In genomic region chr15:78892440-78892839, GRCm38 (mm10) we compare ENCODE assay signal across 23 mouse cellular contexts. TPM values are rescaled to one million over a fixed set of nuclear protein-coding genes. Genes with fewer than 3 reads are reported as not detected.
DNase-seq lines count a peak whose midpoint lies in the region; ATAC-seq and TF ChIP-seq lines count a peak whose summit lies in the region.
"Had no signal": no experiment of that assay in that cellular context is flagged by ENCODE, and none has a peak within 500 bp of the region (broad histone marks: within the 10 kb centered on the region; RNA-seq: fewer than 3 reads in every experiment).

No protein-coding gene starts in this region.

- DNase-seq in heart, adult 9 months (ENCODE audit: low spot score in 2 of 2): no peak
- DNase-seq in kidney, postnatal 0 days (ENCODE audit: low spot score): no peak
- DNase-seq in kidney, adult 9 months: no peak
- peak; percentile 68 for DNase-seq in MN1 (ENCODE audit: low spot score)
- no peak for DNase-seq in thymus, postnatal 10 days (ENCODE audit: low spot score in 2 of 2)
- DNase-seq in layer of hippocampus, adult 9-11 months: no peak
- DNase-seq: adrenal gland, adult 8-10 months; cerebellum, adult 9-10 months; kidney, postnatal 36 days; left cerebral cortex, postnatal 4 days; right cerebral cortex, postnatal 14 days; spleen, adult 18-20 months; thymus, adult 18-20 months had no signal

- H3K4me3 ChIP-seq in heart, embryonic 16.5 days (ENCODE audit: low read length): no peak overlapping the region
- H3K4me3 ChIP-seq in kidney, postnatal 0 days (replicated peaks; ENCODE audit: low read depth, low read length): no peak overlapping the region
- H3K4me3 ChIP-seq in embryonic facial prominence, embryonic 12.5 days: no peak overlapping the region
- H3K4me3 ChIP-seq: embryonic facial prominence, embryonic 15.5 days; left cerebral cortex, adult 2 months; neural tube, embryonic 15.5 days had no signal

- no peak for ATAC-seq in heart, embryonic 16.5 days (replicated peaks; ENCODE audit: extremely low read depth, insufficient read depth, low FRiP score)
- 0 out of 2 replicates have a peak, but pooled peaks have one; percentile 10 for ATAC-seq in kidney, postnatal 0 days (replicated peaks; ENCODE audit: low FRiP score, low read depth)
- no peak for ATAC-seq in embryonic facial prominence, embryonic 12.5 days (ENCODE audit: insufficient number of reproducible peaks, insufficient read depth, low FRiP score, low TSS enrichment)
- ATAC-seq: forebrain, embryonic 16.5 days; inflammation-experienced regulatory T-cells, adult 6 months; midbrain, embryonic 16.5 days; Patski had no signal

- no peaks in the 10 kb centered on the region for H3K27me3 ChIP-seq in heart, embryonic 16.5 days (ENCODE audit: control insufficient read depth, insufficient read depth, low read length)
- H3K27me3 ChIP-seq in kidney, postnatal 0 days (ENCODE audit: insufficient read depth, low read length): no peaks in the 10 kb centered on the region
- H3K27me3 ChIP-seq in embryonic facial prominence, embryonic 12.5 days: no peaks in the 10 kb centered on the region
- H3K27me3 ChIP-seq: embryonic facial prominence, embryonic 15.5 days; megakaryocyte, embryonic 14.5 days; neural tube, embryonic 15.5 days; Patski had no signal

- TF ChIP-seq CTCF in kidney, postnatal 0 days (IDR thresholded peaks at IDR 0.05; ENCODE audit: low read depth): no peak

- H3K4me2 ChIP-seq in heart, embryonic 16.5 days (ENCODE audit: low read depth, low read length): no peak overlapping the region
- H3K4me2 ChIP-seq in kidney, postnatal 0 days (ENCODE audit: low read length): no peak overlapping the region
- no peak overlapping the region for H3K4me2 ChIP-seq in embryonic facial prominence, embryonic 12.5 days (replicated peaks)
- H3K4me2 ChIP-seq: embryonic facial prominence, embryonic 15.5 days; neural tube, embryonic 15.5 days had no signal

- 49% methylated on average over 7 of the region's 7 CpGs for WGBS in heart, embryonic 16.5 days
- WGBS in kidney, postnatal 0 days: 36% methylated on average over 7 of the region's 7 CpGs
- 56% methylated on average over 7 of the region's 7 CpGs for WGBS in embryonic facial prominence, embryonic 12.5 days

- H3K36me3 ChIP-seq in heart, embryonic 16.5 days (ENCODE audit: control insufficient read depth, insufficient read depth): peaks cover 22% of the 10 kb centered on the region
- peaks cover 43% of the 10 kb centered on the region for H3K36me3 ChIP-seq in kidney, postnatal 0 days (ENCODE audit: insufficient read depth, low read length)
- H3K36me3 ChIP-seq in embryonic facial prominence, embryonic 12.5 days: peaks cover 69% of the 10 kb centered on the region

- no peak overlapping the region for H3K27ac ChIP-seq in heart, embryonic 16.5 days (ENCODE audit: low read length)
- H3K27ac ChIP-seq in kidney, postnatal 0 days: no peak overlapping the region
- H3K27ac ChIP-seq in embryonic facial prominence, embryonic 12.5 days: no peak overlapping the region
- H3K27ac ChIP-seq: embryonic facial prominence, embryonic 15.5 days; left cerebral cortex, adult 2 months; neural tube, embryonic 15.5 days had no signal

- H3K9me3 ChIP-seq in heart, embryonic 16.5 days (replicated peaks; ENCODE audit: control insufficient read depth, low read length): no peaks in the 10 kb centered on the region
- H3K9me3 ChIP-seq in kidney, postnatal 0 days (replicated peaks; ENCODE audit: low read length): no peaks in the 10 kb centered on the region
- no peaks in the 10 kb centered on the region for H3K9me3 ChIP-seq in embryonic facial prominence, embryonic 12.5 days
- H3K9me3 ChIP-seq: embryonic facial prominence, embryonic 15.5 days; megakaryocyte, embryonic 14.5 days; neural tube, embryonic 15.5 days had no signal

- peaks cover 38% of the 10 kb centered on the region for H3K4me1 ChIP-seq in heart, embryonic 16.5 days (ENCODE audit: control insufficient read depth, insufficient read depth, low read length)
- H3K4me1 ChIP-seq in kidney, postnatal 0 days (replicated peaks; ENCODE audit: insufficient read depth, low read length): peaks cover 14% of the 10 kb centered on the region
- H3K4me1 ChIP-seq in embryonic facial prominence, embryonic 12.5 days: peaks cover 26% of the 10 kb centered on the region; the same call in 1 of the 2 replicates

- peak overlapping the region; percentile 3; the same call in 1 of the 2 replicates for H3K9ac ChIP-seq in heart, embryonic 16.5 days (ENCODE audit: low read length)
- no peak overlapping the region for H3K9ac ChIP-seq in kidney, postnatal 0 days (ENCODE audit: low read depth, low read length)
- H3K9ac ChIP-seq in embryonic facial prominence, embryonic 12.5 days: peak overlapping the region; percentile 4; the same call in 1 of the 2 replicates
- H3K9ac ChIP-seq: embryonic facial prominence, embryonic 15.5 days; neural tube, embryonic 15.5 days had no signal

RNA-seq across cellular contexts. Expression of gene Gm49510, which starts 7.0 kb away (rescaled TPM):
- polyA plus RNA-seq in heart, embryonic 16.5 days (2015; fragmentation: Nextera tagmentation; extraction: Ambion mirVana): 0.20 and 0.41 TPM in 2 replicates
- polyA plus RNA-seq in kidney, postnatal 0 days (2015; fragmentation: Nextera tagmentation; extraction: Ambion mirVana): 0.30 TPM in 1 of 2 replicates, not detected in the other
- 0.29 and 1.4 TPM in 2 replicates for polyA plus RNA-seq in embryonic facial prominence, embryonic 12.5 days (2016; fragmentation: Nextera tagmentation; extraction: Ambion mirVana)
- polyA plus RNA-seq: inflammation-experienced regulatory T-cells, adult 6 months; midbrain, embryonic 16.5 days; neural tube, embryonic 15.5 days had no signal

RNA-seq across cellular contexts. Expression of gene Sh3bp1, which starts 7.1 kb away (rescaled TPM):
- polyA plus RNA-seq in heart, embryonic 16.5 days (2015; fragmentation: Nextera tagmentation; extraction: Ambion mirVana): 19.8 and 20.0 TPM in 2 replicates
- 19.6 and 24.6 TPM in 2 replicates for polyA plus RNA-seq in kidney, postnatal 0 days (2015; fragmentation: Nextera tagmentation; extraction: Ambion mirVana)
- polyA plus RNA-seq in embryonic facial prominence, embryonic 12.5 days (2016; fragmentation: Nextera tagmentation; extraction: Ambion mirVana): 39.4 and 42.2 TPM in 2 replicates

RNA-seq across cellular contexts. Expression of gene Gga1, which starts 15.4 kb away (rescaled TPM):
- polyA plus RNA-seq in heart, embryonic 16.5 days (2015; fragmentation: Nextera tagmentation; extraction: Ambion mirVana): 44.9 and 48.9 TPM in 2 replicates
- 41.5 and 42.8 TPM in 2 replicates for polyA plus RNA-seq in kidney, postnatal 0 days (2015; fragmentation: Nextera tagmentation; extraction: Ambion mirVana)
- 50.0 and 51.1 TPM in 2 replicates for polyA plus RNA-seq in embryonic facial prominence, embryonic 12.5 days (2016; fragmentation: Nextera tagmentation; extraction: Ambion mirVana)

RNA-seq across cellular contexts. Expression of gene Pdxp, which starts 21.3 kb away (rescaled TPM):
- polyA plus RNA-seq in heart, embryonic 16.5 days (2015; fragmentation: Nextera tagmentation; extraction: Ambion mirVana): 16.9 and 18.3 TPM in 2 replicates
- polyA plus RNA-seq in kidney, postnatal 0 days (2015; fragmentation: Nextera tagmentation; extraction: Ambion mirVana): 7.1 and 7.8 TPM in 2 replicates
- 37.3 and 37.6 TPM in 2 replicates for polyA plus RNA-seq in embryonic facial prominence, embryonic 12.5 days (2016; fragmentation: Nextera tagmentation; extraction: Ambion mirVana)

RNA-seq across cellular contexts. Expression of gene Lgals1, which starts 34.1 kb away (rescaled TPM):
- 718 and 722 TPM in 2 replicates for polyA plus RNA-seq in heart, embryonic 16.5 days (2015; fragmentation: Nextera tagmentation; extraction: Ambion mirVana)
- 576 and 592 TPM in 2 replicates for polyA plus RNA-seq in kidney, postnatal 0 days (2015; fragmentation: Nextera tagmentation; extraction: Ambion mirVana)
- 1,294 and 1,324 TPM in 2 replicates for polyA plus RNA-seq in embryonic facial prominence, embryonic 12.5 days (2016; fragmentation: Nextera tagmentation; extraction: Ambion mirVana)
